12 mouse cellular contexts compared by ENCODE assay signal in genomic region chr7:78884139-78884538, GRCm38 (mm10). TPM values are rescaled to one million over a fixed set of nuclear protein-coding genes. Genes with fewer than 3 reads are reported as not detected.
A peak's percentile ranks its signal among the peaks of the same experiment; 100 is the strongest.
DNase-seq lines count a peak whose midpoint lies in the region; ATAC-seq and TF ChIP-seq lines count a peak whose summit lies in the region.
"Had no signal": no experiment of that assay in that cellular context is flagged by ENCODE, and none has a peak within 500 bp of the region (broad histone marks: within the 10 kb centered on the region; RNA-seq: fewer than 3 reads in every experiment).

No protein-coding gene starts in this region.

- H3K4me2 ChIP-seq in hindbrain, embryonic 13.5 days, result peak overlapping the region; percentile 75
- peak overlapping the region; percentile 12; the same call in 1 of the 2 replicates for H3K4me2 ChIP-seq in neural tube, embryonic 11.5 days (ENCODE audit: low read depth)
- H3K4me2 ChIP-seq: heart, embryonic 13.5 days had no signal

- WGBS in hindbrain, embryonic 13.5 days, result 3% methylated on average over 6 of the region's 6 CpGs
- WGBS in neural tube, embryonic 11.5 days, result 10% methylated on average over 6 of the region's 6 CpGs

- no peaks in the 10 kb centered on the region for H3K36me3 ChIP-seq in hindbrain, embryonic 13.5 days
- no peaks in the 10 kb centered on the region for H3K36me3 ChIP-seq in neural tube, embryonic 11.5 days (ENCODE audit: control insufficient read depth, insufficient read depth, low read length)
- H3K36me3 ChIP-seq: embryonic facial prominence, embryonic 12.5 days; heart, embryonic 13.5 days had no signal

- TF ChIP-seq CTCF in layer of hippocampus, adult 2 months (conservative IDR thresholded peaks at IDR 0.05), result no peak

- DNase-seq in layer of hippocampus, adult 2 months (ENCODE audit: low spot score in 2 of 2), result peak; percentile 52 to 77
- DNase-seq in layer of hippocampus, postnatal 25 days (ENCODE audit: extremely low spot score in 1 of 2, low spot score in 1 of 2), result no peak
- DNase-seq in embryo, embryonic 10.5 days (ENCODE audit: low spot score), result peak; percentile 87
- peak; percentile 77 for DNase-seq in neural tube, embryonic 11.5 days (ENCODE audit: low spot score)
- no peak for DNase-seq in urinary bladder, postnatal 4 days (ENCODE audit: low spot score in 2 of 2)
- no peak for DNase-seq in liver

- no peaks in the 10 kb centered on the region for H3K9me3 ChIP-seq in hindbrain, embryonic 13.5 days
- no peaks in the 10 kb centered on the region for H3K9me3 ChIP-seq in neural tube, embryonic 11.5 days (ENCODE audit: control insufficient read depth, low read length)
- H3K9me3 ChIP-seq: embryonic facial prominence, embryonic 12.5 days; heart, embryonic 13.5 days had no signal

- peak overlapping the region; percentile 74 for H3K4me3 ChIP-seq in layer of hippocampus, adult 2 months
- H3K4me3 ChIP-seq in hindbrain, embryonic 13.5 days, result peak overlapping the region; percentile 67
- H3K4me3 ChIP-seq in neural tube, embryonic 11.5 days (ENCODE audit: low read depth, low read length), result no peak overlapping the region; the same call in 1 of the 2 replicates
- H3K4me3 ChIP-seq: heart, embryonic 13.5 days had no signal

- peak; percentile 50 for ATAC-seq in hindbrain, embryonic 13.5 days (ENCODE audit: low FRiP score)
- peak; percentile 56; the same call in 1 of the 2 replicates for ATAC-seq in neural tube, embryonic 11.5 days (ENCODE audit: insufficient read depth, low FRiP score, low TSS enrichment)
- ATAC-seq in granulocyte monocyte progenitor cell, adult 5-6 weeks (replicated peaks; ENCODE audit: poor library complexity, severe bottlenecking), result no peak; the same call in 1 of the 2 replicates
- ATAC-seq: lung, postnatal 0 days had no signal

- no peaks in the 10 kb centered on the region; the same call in 1 of the 2 replicates for H3K27me3 ChIP-seq in hindbrain, embryonic 13.5 days
- 0 out of 2 replicates have a peak, but pooled peaks cover 6% of the 10 kb centered on the region for H3K27me3 ChIP-seq in neural tube, embryonic 11.5 days (ENCODE audit: control insufficient read depth, insufficient read depth, low read length)

- peak overlapping the region; percentile 70 for H3K9ac ChIP-seq in hindbrain, embryonic 13.5 days
- H3K9ac ChIP-seq in neural tube, embryonic 11.5 days (ENCODE audit: low read length), result no peak overlapping the region
- H3K9ac ChIP-seq: embryonic facial prominence, embryonic 12.5 days; heart, embryonic 13.5 days had no signal

- H3K4me1 ChIP-seq in hindbrain, embryonic 13.5 days (replicated peaks), result peaks cover 72% of the 10 kb centered on the region
- H3K4me1 ChIP-seq in neural tube, embryonic 11.5 days (ENCODE audit: control insufficient read depth, insufficient read depth, low read length), result peaks cover 32% of the 10 kb centered on the region

- peak overlapping the region; percentile 93 for H3K27ac ChIP-seq in layer of hippocampus, adult 2 months
- peak overlapping the region; percentile 90 for H3K27ac ChIP-seq in hindbrain, embryonic 13.5 days
- no peak overlapping the region for H3K27ac ChIP-seq in neural tube, embryonic 11.5 days (ENCODE audit: low read depth, low read length)
- H3K27ac ChIP-seq: embryonic facial prominence, embryonic 12.5 days; heart, embryonic 13.5 days; kidney, postnatal 0 days had no signal

RNA-seq across cellular contexts. Expression of gene Aen, which starts 11.5 kb away (rescaled TPM):
- total RNA-seq in layer of hippocampus, adult 2 months (2021), result 10 to 100 TPM; 20.8 to 23.7 TPM
- total RNA-seq in layer of hippocampus, postnatal 25 days (2021), result 10 to 100 TPM; 21.5 to 23.1 TPM
- polyA plus RNA-seq in hindbrain, embryonic 13.5 days (2015; fragmentation: Nextera tagmentation; extraction: Ambion mirVana), result 47.0 and 50.3 TPM in 2 replicates
- 49.1 and 52.5 TPM in 2 replicates for polyA plus RNA-seq in neural tube, embryonic 11.5 days (2014; fragmentation: Nextera tagmentation; extraction: Ambion mirVana)
- 29.4 and 44.3 TPM in 2 replicates for total RNA-seq in granulocyte monocyte progenitor cell, adult 5-6 weeks (2014; fragmentation: Nextera tagmentation)
- 32.9 and 35.2 TPM in 2 replicates for total RNA-seq in granulocyte monocyte progenitor cell, adult 5-6 weeks (2017)

RNA-seq across cellular contexts. Expression of gene Isg20, which starts 29.1 kb away (rescaled TPM):
- under 1 TPM; 0.34 to 0.49 TPM for total RNA-seq in layer of hippocampus, adult 2 months (2021)
- total RNA-seq in layer of hippocampus, postnatal 25 days (2021), result 1 to 10 TPM; 1.1 to 1.2 TPM
- 0.40 and 0.42 TPM in 2 replicates for polyA plus RNA-seq in hindbrain, embryonic 13.5 days (2015; fragmentation: Nextera tagmentation; extraction: Ambion mirVana)
- polyA plus RNA-seq in neural tube, embryonic 11.5 days (2014; fragmentation: Nextera tagmentation; extraction: Ambion mirVana), result 0.45 and 0.49 TPM in 2 replicates
- 7.0 and 10.9 TPM in 2 replicates for total RNA-seq in granulocyte monocyte progenitor cell, adult 5-6 weeks (2014; fragmentation: Nextera tagmentation)
- total RNA-seq in granulocyte monocyte progenitor cell, adult 5-6 weeks (2017), result 3.8 and 10.4 TPM in 2 replicates

RNA-seq across cellular contexts. Expression of gene Det1, which starts 37.1 kb away (rescaled TPM):
- 1 to 10 TPM; 6.5 to 6.6 TPM for total RNA-seq in layer of hippocampus, adult 2 months (2021)
- total RNA-seq in layer of hippocampus, postnatal 25 days (2021), result 1 to 10 TPM; 6.0 to 6.3 TPM
- polyA plus RNA-seq in hindbrain, embryonic 13.5 days (2015; fragmentation: Nextera tagmentation; extraction: Ambion mirVana), result 15.5 and 18.5 TPM in 2 replicates
- polyA plus RNA-seq in neural tube, embryonic 11.5 days (2014; fragmentation: Nextera tagmentation; extraction: Ambion mirVana), result 22.0 and 22.2 TPM in 2 replicates
- 17.2 and 22.5 TPM in 2 replicates for total RNA-seq in granulocyte monocyte progenitor cell, adult 5-6 weeks (2014; fragmentation: Nextera tagmentation)
- total RNA-seq in granulocyte monocyte progenitor cell, adult 5-6 weeks (2017), result 12.3 and 17.9 TPM in 2 replicates

Comparison
In these comparisons a context has a peak if more than half of its experiments do, and no peak if none do; other contexts are left out.
1. DNase-seq: peak in layer of hippocampus, adult 2 months (2 of 2), embryo, embryonic 10.5 days (single experiment) and neural tube, embryonic 11.5 days (single experiment); none in layer of hippocampus, postnatal 25 days (0 of 2), urinary bladder, postnatal 4 days (0 of 2) and liver (single experiment).